Mouse (Mus musculus) leukemia stem cell, adult 10-12 weeks (primary cell): Measurements from ENCODE around the gene Hdac5. TPM values are rescaled to one million over a fixed set of nuclear protein-coding genes. Genes with fewer than 3 reads are reported as not detected.

Experiments
- polyA plus RNA-seq: library from polyadenylated mRNA; stranded (reverse); fragments of >175 nt; gene quantifications from 2 replicates; pipeline ENCODE4 v1.2.3, GENCODE M21; 2012; ENCODE audit warnings: low replicate concordance

Hdac5 gene
- 89.8 and 95.7 TPM in 2 replicates for polyA plus RNA-seq

GRCm38 (mm10) chr11:102230006-102230741, at the start of gene Hdac5:
Hdac5 (minus strand) TSS chr11:102230166.

DNA sequence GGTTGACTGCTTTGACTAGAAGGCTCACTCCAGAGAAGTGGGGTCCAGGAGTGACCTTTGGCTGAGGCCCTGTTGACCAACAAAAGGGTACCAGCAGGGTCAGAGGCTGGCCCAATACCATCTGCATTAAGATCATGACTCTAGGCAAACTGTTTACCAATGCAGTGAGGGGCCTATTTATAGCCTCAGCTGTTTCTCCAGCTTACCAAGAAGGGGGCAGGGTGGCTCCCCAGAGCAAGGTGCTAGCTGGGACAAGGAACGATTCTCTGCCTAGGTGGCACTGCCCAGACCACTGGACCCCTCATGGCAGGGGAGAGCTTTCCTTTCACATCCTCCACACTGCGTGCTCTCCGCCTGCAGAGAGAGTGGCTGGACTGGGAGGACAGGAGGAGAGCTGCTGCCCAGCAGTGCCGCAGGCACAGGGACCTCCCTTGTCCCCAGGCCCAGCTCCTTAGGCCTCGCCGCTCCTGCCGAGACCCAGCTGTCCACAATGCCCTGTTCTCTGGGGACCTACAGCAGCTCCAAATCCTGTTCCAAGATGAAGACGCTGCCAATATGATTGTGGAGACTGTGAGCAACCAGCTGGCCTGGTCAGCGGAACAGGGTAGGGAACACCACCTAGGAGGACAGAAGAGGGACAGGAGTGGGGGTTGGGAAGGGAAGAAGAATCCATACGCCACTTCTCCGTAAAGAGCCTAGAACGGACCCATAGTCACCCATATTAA, 38.7 kb upstream of the Hdac5 start, which contains the start of gene Asb16:
Asb16 (plus strand) TSS at position 224 of the 725 bp plus-strand sequence.

DNA sequence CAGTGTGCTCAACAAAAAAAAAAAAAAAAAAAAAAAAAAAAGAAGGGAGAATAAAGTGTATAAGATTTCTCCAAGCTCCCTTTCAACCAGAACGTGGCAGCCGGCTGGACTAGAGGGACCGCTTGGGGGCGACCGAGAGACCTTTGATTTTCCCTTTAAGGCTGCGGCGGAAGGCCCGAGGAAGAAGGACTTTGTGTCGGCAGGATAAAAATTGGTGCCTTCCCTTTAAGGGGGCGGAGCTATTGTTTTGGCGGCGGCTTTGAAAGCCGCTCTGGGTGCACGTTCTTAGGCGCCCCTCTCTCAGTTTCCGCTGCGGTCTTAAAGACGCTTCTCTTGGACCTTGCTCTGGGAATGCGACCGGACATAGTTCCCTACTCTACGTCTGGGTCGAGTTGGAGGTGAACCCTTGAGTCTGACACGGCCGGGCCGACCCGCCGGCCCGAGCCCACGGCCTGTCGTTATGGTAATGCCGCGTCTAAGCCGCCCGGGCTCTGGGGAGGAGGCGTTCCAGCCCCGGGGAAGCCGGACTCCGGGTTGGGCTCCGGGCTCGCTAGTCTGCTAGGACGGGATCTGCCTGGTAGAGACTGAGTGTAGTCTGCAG, 18.8 kb upstream of the Hdac5 start, which contains the start of gene BC030867:
BC030867 (plus strand) TSS at position 253 of the 601 bp plus-strand sequence.

GRCm38 (mm10) chr11:102189461-102190436, 40.2 kb downstream of the Hdac5 start, which contains the start of gene G6pc3:
G6pc3 (plus strand) TSS chr11:102189620.

DNA sequence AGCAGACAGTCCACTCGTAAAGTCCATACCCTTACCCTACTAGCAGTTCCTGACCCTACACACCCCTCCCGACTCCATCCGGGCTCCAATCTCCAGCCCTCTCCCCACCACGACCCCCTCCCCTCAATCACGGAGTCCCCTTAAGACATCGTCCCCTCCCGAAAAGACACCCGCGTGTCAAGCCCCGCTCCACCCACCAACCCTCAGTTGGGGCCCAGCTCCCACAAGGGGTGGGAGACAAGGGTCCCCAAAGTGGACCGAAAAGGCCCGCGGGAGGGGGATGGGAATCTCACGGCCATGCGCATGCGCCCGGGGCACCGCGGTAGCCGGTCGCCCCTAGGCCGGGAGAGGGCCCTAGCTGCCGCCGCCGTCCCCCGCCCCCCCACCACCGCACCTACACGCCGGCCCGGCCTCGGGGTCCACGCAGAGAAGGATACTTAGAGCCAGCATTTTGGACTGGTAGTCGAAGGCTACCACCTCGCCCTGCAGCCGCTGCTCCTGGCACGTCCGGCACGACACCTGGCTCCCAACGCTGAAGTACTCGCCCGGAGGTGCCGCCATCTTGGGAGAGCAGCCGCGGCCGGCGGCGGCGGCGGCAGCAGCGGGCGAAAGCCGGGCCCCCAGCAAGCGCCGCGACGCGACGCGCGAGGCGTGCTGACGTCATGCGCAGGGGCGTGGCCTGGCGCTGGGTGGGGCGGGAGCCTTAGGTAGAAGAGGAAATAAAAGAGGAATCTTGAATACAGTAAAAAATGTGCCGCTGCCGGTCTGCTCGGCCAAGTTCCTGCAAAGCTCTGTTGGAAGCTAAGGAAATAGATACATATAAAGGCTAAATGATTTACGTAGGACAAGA, 45.1 kb downstream of the Hdac5 start, which contains the start of gene Lsm12:
Lsm12 (minus strand) TSS at position 651 of the 850 bp plus-strand sequence.

DNA sequence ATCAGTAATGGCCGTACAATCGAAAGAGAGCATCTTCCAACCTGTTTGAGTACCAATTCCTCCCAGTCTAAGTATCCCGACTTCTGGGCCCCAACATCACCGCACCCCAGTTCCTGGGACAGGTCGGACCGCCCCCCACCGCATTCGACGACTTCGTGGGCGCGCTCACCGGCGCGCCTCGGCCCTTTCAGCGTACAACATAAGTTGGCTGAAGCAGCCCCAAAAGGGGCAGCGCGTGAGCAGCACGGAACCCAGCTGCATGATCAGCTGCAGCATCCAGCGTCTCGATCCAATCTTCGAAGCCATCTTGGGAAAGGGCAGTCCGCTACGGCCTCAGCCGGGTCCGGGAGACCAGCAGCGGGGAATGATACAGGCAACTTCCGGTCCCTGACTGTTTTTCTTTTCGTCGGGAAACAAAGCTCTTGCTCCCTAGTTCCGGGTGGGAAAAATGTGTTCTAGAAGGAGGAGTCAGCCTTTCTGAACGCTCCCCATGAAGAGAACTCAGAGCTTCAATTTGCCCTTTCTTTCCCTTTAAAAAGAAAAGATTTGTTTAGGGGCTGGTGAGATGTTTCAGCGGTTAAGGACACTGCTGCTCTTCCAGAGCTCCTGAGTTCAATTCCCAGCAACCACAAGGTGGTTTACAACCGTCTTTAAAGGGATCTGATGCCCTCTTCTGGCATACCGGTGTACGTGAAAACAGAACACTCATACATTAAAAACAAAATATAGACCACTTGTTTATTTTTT, 73.8 kb downstream of the Hdac5 start, which contains the start of gene Tmem101:
Tmem101 (minus strand) TSS at position 366 of the 747 bp plus-strand sequence.

DNA sequence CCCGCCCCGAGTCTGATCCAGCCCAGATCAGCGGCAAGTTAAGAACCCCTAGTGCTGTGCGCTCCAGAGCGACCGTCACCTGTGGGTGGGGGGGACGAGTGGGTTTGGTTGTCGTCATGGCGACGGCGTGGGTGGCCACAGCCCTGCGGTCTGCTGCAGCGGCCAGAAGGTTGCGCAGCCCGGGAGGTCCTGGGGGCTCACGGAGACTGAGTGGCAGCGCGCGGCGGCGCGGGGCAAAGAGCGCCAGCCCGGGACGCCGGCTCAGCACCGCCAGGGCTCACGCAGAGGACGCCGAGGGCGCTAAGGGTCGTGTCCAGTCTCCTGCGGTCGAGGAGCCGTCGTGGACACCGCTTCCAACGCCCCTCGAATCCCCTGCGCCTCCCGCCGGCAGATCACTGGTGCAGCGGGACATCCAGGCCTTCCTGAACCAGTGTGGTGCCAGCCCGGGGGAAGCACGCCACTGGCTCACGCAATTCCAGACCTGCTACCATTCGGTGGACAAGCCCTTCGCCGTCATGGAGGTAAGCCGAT, 84.4 kb downstream of the Hdac5 start, which contains the start of gene Nags:
Nags (plus strand) TSS at position 43 of the 531 bp plus-strand sequence.

Other genes starting within 250 kb of the Hdac5 start
- gene Cfap97d1, start 245.9 kb downstream of the Hdac5 start, polyA plus RNA-seq, result not detected in 2 replicates
- 5.0 and 5.5 TPM in 2 replicates for gene Dusp3, start 243.2 kb downstream of the Hdac5 start, polyA plus RNA-seq
- 0.29 and 0.50 TPM in 2 replicates for gene Mpp3, start 201.7 kb downstream of the Hdac5 start, polyA plus RNA-seq
- 0.13 TPM in 1 of 2 replicates, not detected in the other for gene Cd300lg, start 188.7 kb downstream of the Hdac5 start, polyA plus RNA-seq
- gene Mpp2, start 141.7 kb downstream of the Hdac5 start, polyA plus RNA-seq, result 25.4 and 25.8 TPM in 2 replicates
- not detected in 2 replicates for gene Ppy, start 128.8 kb downstream of the Hdac5 start, polyA plus RNA-seq
- not detected in 2 replicates for gene Pyy, start 122.3 kb downstream of the Hdac5 start, polyA plus RNA-seq
- 2.0 and 2.1 TPM in 2 replicates for gene Nags, start 84.7 kb downstream of the Hdac5 start, polyA plus RNA-seq
- 6.5 and 10.4 TPM in 2 replicates for gene Tmem101, start 73.8 kb downstream of the Hdac5 start, polyA plus RNA-seq
- 73.7 and 82.1 TPM in 2 replicates for gene Lsm12, start 44.9 kb downstream of the Hdac5 start, polyA plus RNA-seq
- 19.9 and 23.2 TPM in 2 replicates for gene G6pc3, start 40.5 kb downstream of the Hdac5 start, polyA plus RNA-seq
- 2.6 and 13.3 TPM in 2 replicates for gene BC030867, start 18.7 kb upstream of the Hdac5 start, polyA plus RNA-seq
- gene Asb16, start 38.6 kb upstream of the Hdac5 start, polyA plus RNA-seq, result 0.98 and 1.2 TPM in 2 replicates
- 46.9 and 69.3 TPM in 2 replicates for gene Tmub2, start 54.8 kb upstream of the Hdac5 start, polyA plus RNA-seq
- gene Atxn7l3, start 66.5 kb upstream of the Hdac5 start, polyA plus RNA-seq, result 73.0 and 101 TPM in 2 replicates
- gene Ubtf, start 89.6 kb upstream of the Hdac5 start, polyA plus RNA-seq, result 99.7 and 124 TPM in 2 replicates
- gene Slc4a1, start 136.0 kb upstream of the Hdac5 start, polyA plus RNA-seq, result 452 and 1,470 TPM in 2 replicates
- gene Rundc3a, start 163.2 kb upstream of the Hdac5 start, polyA plus RNA-seq, result 5.3 and 23.3 TPM in 2 replicates
- 151 and 356 TPM in 2 replicates for gene Slc25a39, start 177.8 kb upstream of the Hdac5 start, polyA plus RNA-seq
- 42.1 and 60.7 TPM in 2 replicates for gene Grn, start 200.1 kb upstream of the Hdac5 start, polyA plus RNA-seq
- gene Fam171a2, start 217.5 kb upstream of the Hdac5 start, polyA plus RNA-seq, result 1.5 and 1.7 TPM in 2 replicates
- gene Itga2b, start 240.0 kb upstream of the Hdac5 start, polyA plus RNA-seq, result 31.4 and 33.3 TPM in 2 replicates